Mouse (Mus musculus): ENCODE data around the gene Jam2. TPM values are rescaled to one million over a fixed set of nuclear protein-coding genes. Genes with fewer than 3 reads are reported as not detected.

The Jam2 gene
- polyA plus RNA-seq, 1 experiment from 2014 or later, result 37.7 TPM

- DNase-seq (no peak), ATAC-seq (ENCODE audit: low FRiP score, low TSS enrichment) (no peak)
- Histone ChIP-seq H3K36me3 (ENCODE audit: control insufficient read depth, insufficient read depth, low read length) (peaks cover 6% of the 10 kb centered on the region; the same call in 1 of the 2 replicates), H3K27ac (replicated peaks; ENCODE audit: low read depth, low read length) (no peak overlapping the region), H3K9ac (replicated peaks; ENCODE audit: low read length) (no peak overlapping the region), H3K4me3 (replicated peaks; ENCODE audit: low read depth, low read length) (no peak overlapping the region), H3K4me1 (ENCODE audit: control insufficient read depth, insufficient read depth, low read length) (no peaks in the 10 kb centered on the region; the same call in 1 of the 2 replicates), H3K27me3 (ENCODE audit: control insufficient read depth, insufficient read depth, low read length) (no peaks in the 10 kb centered on the region), H3K9me3 (ENCODE audit: control insufficient read depth, low read length) (no peaks in the 10 kb centered on the region), H3K4me2 (ENCODE audit: low read length) (no peak overlapping the region)
- WGBS, result 94% methylated on average over 6 of the region's 6 CpGs
These were observed 4.5 kb downstream of the Jam2 start for GRCm38 (mm10) chr16:84778431-84778830.

GRCm38 (mm10) chr16:84778861-84779630, 5.1 kb downstream of the Jam2 start:
- no peak overlapping the region for H3K27ac ChIP-seq (replicated peaks; ENCODE audit: low read depth, low read length)
- H3K36me3 ChIP-seq (ENCODE audit: control insufficient read depth, insufficient read depth, low read length), result peaks cover 6% of the 10 kb centered on the region; the same call in 1 of the 2 replicates
- no peak overlapping the region for H3K4me2 ChIP-seq (ENCODE audit: low read length)
- no peaks in the 10 kb centered on the region; the same call in 1 of the 2 replicates for H3K4me1 ChIP-seq (ENCODE audit: control insufficient read depth, insufficient read depth, low read length)
- WGBS, result 86% methylated on average over 6 of the region's 6 CpGs
- ATAC-seq (ENCODE audit: low FRiP score, low TSS enrichment), result no peak
- DNase-seq, result no peak
- H3K4me3 ChIP-seq (replicated peaks; ENCODE audit: low read depth, low read length), result no peak overlapping the region
- H3K9me3 ChIP-seq (ENCODE audit: control insufficient read depth, low read length), result no peaks in the 10 kb centered on the region
- H3K9ac ChIP-seq (replicated peaks; ENCODE audit: low read length), result no peak overlapping the region
- no peaks in the 10 kb centered on the region for H3K27me3 ChIP-seq (ENCODE audit: control insufficient read depth, insufficient read depth, low read length)

GRCm38 (mm10) chr16:84779718-84780117, 5.8 kb downstream of the Jam2 start:
- no peak overlapping the region for H3K27ac ChIP-seq (replicated peaks; ENCODE audit: low read depth, low read length)
- no peak overlapping the region for H3K4me3 ChIP-seq (replicated peaks; ENCODE audit: low read depth, low read length)
- no peaks in the 10 kb centered on the region; the same call in 1 of the 2 replicates for H3K4me1 ChIP-seq (ENCODE audit: control insufficient read depth, insufficient read depth, low read length)
- DNase-seq (no peak), ATAC-seq (ENCODE audit: low FRiP score, low TSS enrichment) (no peak)
- H3K9ac ChIP-seq (replicated peaks; ENCODE audit: low read length), result no peak overlapping the region
- WGBS, result 92% methylated on average over 5 of the region's 5 CpGs
- H3K4me2 ChIP-seq (ENCODE audit: low read length), result no peak overlapping the region
- H3K36me3 ChIP-seq (ENCODE audit: control insufficient read depth, insufficient read depth, low read length), result peaks cover 6% of the 10 kb centered on the region; the same call in 1 of the 2 replicates
- no peaks in the 10 kb centered on the region for H3K27me3 ChIP-seq (ENCODE audit: control insufficient read depth, insufficient read depth, low read length)
- H3K9me3 ChIP-seq (ENCODE audit: control insufficient read depth, low read length), result no peaks in the 10 kb centered on the region

GRCm38 (mm10) chr16:84783279-84783678, 9.4 kb downstream of the Jam2 start:
- no peaks in the 10 kb centered on the region for H3K27me3 ChIP-seq (ENCODE audit: control insufficient read depth, insufficient read depth, low read length)
- no peak overlapping the region for H3K4me3 ChIP-seq (replicated peaks; ENCODE audit: low read depth, low read length)
- peaks cover 4% of the 10 kb centered on the region; the same call in 1 of the 2 replicates for H3K4me1 ChIP-seq (ENCODE audit: control insufficient read depth, insufficient read depth, low read length)
- WGBS, result 51% methylated on average over 2 of the region's 2 CpGs
- H3K27ac ChIP-seq (replicated peaks; ENCODE audit: low read depth, low read length), result no peak overlapping the region
- DNase-seq, result no peak
- H3K4me2 ChIP-seq (ENCODE audit: low read length), result no peak overlapping the region
- H3K9ac ChIP-seq (replicated peaks; ENCODE audit: low read length), result no peak overlapping the region
- peaks cover 6% of the 10 kb centered on the region; the same call in 1 of the 2 replicates for H3K36me3 ChIP-seq (ENCODE audit: control insufficient read depth, insufficient read depth, low read length)
- no peak for ATAC-seq (ENCODE audit: low FRiP score, low TSS enrichment)
- H3K9me3 ChIP-seq (ENCODE audit: control insufficient read depth, low read length), result no peaks in the 10 kb centered on the region

- Histone ChIP-seq H3K9me3 (ENCODE audit: control insufficient read depth, low read length) (no peaks in the 10 kb centered on the region), H3K4me3 (replicated peaks; ENCODE audit: low read depth, low read length) (no peak overlapping the region), H3K27ac (replicated peaks; ENCODE audit: low read depth, low read length) (no peak overlapping the region), H3K36me3 (ENCODE audit: control insufficient read depth, insufficient read depth, low read length) (no peaks in the 10 kb centered on the region), H3K4me1 (ENCODE audit: control insufficient read depth, insufficient read depth, low read length) (peaks cover 4% of the 10 kb centered on the region; the same call in 1 of the 2 replicates), H3K9ac (replicated peaks; ENCODE audit: low read length) (no peak overlapping the region), H3K4me2 (ENCODE audit: low read length) (no peak overlapping the region), H3K27me3 (ENCODE audit: control insufficient read depth, insufficient read depth, low read length) (no peaks in the 10 kb centered on the region)
- ATAC-seq (ENCODE audit: low FRiP score, low TSS enrichment) (no peak), DNase-seq (no peak)
- 14% methylated on average over 7 of the region's 7 CpGs for WGBS
These were observed 11.0 kb downstream of the Jam2 start for GRCm38 (mm10) chr16:84784966-84785365.

GRCm38 (mm10) chr16:84790595-84791165, 16.8 kb downstream of the Jam2 start:
- H3K4me1 ChIP-seq (ENCODE audit: control insufficient read depth, insufficient read depth, low read length), result no peaks in the 10 kb centered on the region
- H3K4me2 ChIP-seq (ENCODE audit: low read length), result no peak overlapping the region
- H3K9me3 ChIP-seq (ENCODE audit: control insufficient read depth, low read length), result 0 out of 2 replicates have a peak, but pooled peaks cover 3% of the 10 kb centered on the region
- peaks cover 5% of the 10 kb centered on the region; the same call in 1 of the 2 replicates for H3K36me3 ChIP-seq (ENCODE audit: control insufficient read depth, insufficient read depth, low read length)
- no peak overlapping the region for H3K27ac ChIP-seq (replicated peaks; ENCODE audit: low read depth, low read length)
- no peak for DNase-seq
- no peak for ATAC-seq (ENCODE audit: low FRiP score, low TSS enrichment)
- H3K27me3 ChIP-seq (ENCODE audit: control insufficient read depth, insufficient read depth, low read length), result no peaks in the 10 kb centered on the region
- WGBS, result 94% methylated on average over 2 of the region's 2 CpGs
- H3K9ac ChIP-seq (replicated peaks; ENCODE audit: low read length), result no peak overlapping the region
- no peak overlapping the region for H3K4me3 ChIP-seq (replicated peaks; ENCODE audit: low read depth, low read length)

- Histone ChIP-seq H3K9ac (replicated peaks; ENCODE audit: low read length) (no peak overlapping the region), H3K27me3 (ENCODE audit: control insufficient read depth, insufficient read depth, low read length) (no peaks in the 10 kb centered on the region), H3K4me3 (replicated peaks; ENCODE audit: low read depth, low read length) (no peak overlapping the region), H3K27ac (replicated peaks; ENCODE audit: low read depth, low read length) (no peak overlapping the region), H3K9me3 (ENCODE audit: control insufficient read depth, low read length) (0 out of 2 replicates have a peak, but pooled peaks cover 3% of the 10 kb centered on the region), H3K36me3 (ENCODE audit: control insufficient read depth, insufficient read depth, low read length) (peaks cover 5% of the 10 kb centered on the region; the same call in 1 of the 2 replicates), H3K4me1 (ENCODE audit: control insufficient read depth, insufficient read depth, low read length) (no peaks in the 10 kb centered on the region), H3K4me2 (ENCODE audit: low read length) (no peak overlapping the region)
- ATAC-seq (ENCODE audit: low FRiP score, low TSS enrichment) (no peak), DNase-seq (no peak)
- WGBS, result 94% methylated on average over 14 of the region's 14 CpGs
These were observed 19.5 kb downstream of the Jam2 start for GRCm38 (mm10) chr16:84793401-84793800.

- no peak for DNase-seq
- Histone ChIP-seq H3K27me3 (ENCODE audit: control insufficient read depth, insufficient read depth, low read length) (no peaks in the 10 kb centered on the region), H3K9me3 (ENCODE audit: control insufficient read depth, low read length) (0 out of 2 replicates have a peak, but pooled peaks cover 3% of the 10 kb centered on the region)
These were observed 21.4 kb downstream of the Jam2 start for GRCm38 (mm10) chr16:84795337-84795736.

More at GRCm38 (mm10) chr16:84795337-84795736, 21.4 kb downstream of the Jam2 start:
- H3K4me2 ChIP-seq (ENCODE audit: low read length), result no peak overlapping the region
- H3K27ac ChIP-seq (replicated peaks; ENCODE audit: low read depth, low read length), result no peak overlapping the region
- ATAC-seq (ENCODE audit: low FRiP score, low TSS enrichment), result no peak
- no peak overlapping the region for H3K9ac ChIP-seq (replicated peaks; ENCODE audit: low read length)
- no peak overlapping the region for H3K4me3 ChIP-seq (replicated peaks; ENCODE audit: low read depth, low read length)
- H3K4me1 ChIP-seq (ENCODE audit: control insufficient read depth, insufficient read depth, low read length), result no peaks in the 10 kb centered on the region
- WGBS, result 67% methylated on average over 3 of the region's 3 CpGs
- H3K36me3 ChIP-seq (ENCODE audit: control insufficient read depth, insufficient read depth, low read length), result peaks cover 5% of the 10 kb centered on the region; the same call in 1 of the 2 replicates

Data from midbrain, embryonic 14.5 days (tissue).